Mouse (Mus musculus) heart, embryonic 11.5 days (tissue): ENCODE measurements around the gene Rnf31. TPM values are rescaled to one million over a fixed set of nuclear protein-coding genes. Genes with fewer than 3 reads are reported as not detected.

Source experiments
- ATAC-seq: fragments of 200-750 bp; cut with Nextera tagmentation; replicated peaks from 2 replicates; pipeline ENCODE4 v1.8.0; 2017; ENCODE audit warnings: moderate library complexity; ENCODE audit not compliant: insufficient number of reproducible peaks, low FRiP score, low TSS enrichment
- H3K27ac ChIP-seq: fragments of 300-500 bp; sonication (generic); 2 replicates; pipeline ENCODE4 v1.5.1; 2014; ENCODE audit warnings: mild to moderate bottlenecking, low read depth, low read length
- H3K27me3 ChIP-seq: fragments of 300-500 bp; sonication (generic); 2 replicates; pipeline ENCODE4 v1.6.1; 2014; ENCODE audit warnings: mild to moderate bottlenecking, low read length, mixed read lengths; ENCODE audit not compliant: control insufficient read depth, insufficient read depth
- H3K36me3 ChIP-seq: fragments of 300-500 bp; sonication (generic); 2 replicates; pipeline ENCODE4 v1.6.1; 2014; ENCODE audit warnings: mild to moderate bottlenecking, low read length, moderate library complexity, mixed read lengths; ENCODE audit not compliant: control insufficient read depth, insufficient read depth
- H3K4me1 ChIP-seq: fragments of 300-500 bp; sonication (generic); 2 replicates; pipeline ENCODE4 v1.6.1; 2014; ENCODE audit warnings: low read length; ENCODE audit not compliant: control insufficient read depth, insufficient read depth
- H3K4me2 ChIP-seq: fragments of 300-500 bp; sonication (generic); 2 replicates; pipeline ENCODE4 v1.6.1; 2014; ENCODE audit warnings: mild to moderate bottlenecking, moderate library complexity
- H3K4me3 ChIP-seq: fragments of 300-500 bp; sonication (generic); 2 replicates; pipeline ENCODE4 v1.5.1; 2014; ENCODE audit warnings: low read depth, low read length
- H3K9ac ChIP-seq: fragments of 300-500 bp; sonication (generic); 2 replicates; pipeline ENCODE4 v1.6.1; 2014; ENCODE audit warnings: mild to moderate bottlenecking, low read depth, low read length, moderate library complexity
- H3K9me3 ChIP-seq: fragments of 300-500 bp; sonication (generic); replicated peaks from 2 replicates; pipeline ENCODE4 v1.6.1; 2016; ENCODE audit warnings: low read length; ENCODE audit not compliant: control insufficient read depth
- WGBS: fragments of 180-500 bp; shearing (Covaris S2); extraction: QIAGEN DNeasy Blood & Tissue Kit; methylation state at CpG from one replicate; pipeline ENCODE4 v1.1.7; 2014; ENCODE audit not compliant: insufficient replicate concordance; 5-methylcytosine and 5-hydroxymethylcytosine counted together
- polyA plus RNA-seq: library from polyadenylated mRNA; unstranded; fragments of >200 nt; fragmentation: Nextera tagmentation; extraction: Ambion mirVana; gene quantifications from 2 replicates; pipeline ENCODE4 v1.2.1, GENCODE M21; 2014

The Rnf31 gene
- polyA plus RNA-seq, 1 experiment from 2014 or later, result 13.0 TPM

- Histone ChIP-seq H3K4me1 (peaks cover 13% of the 10 kb centered on the region), H3K27me3 (no peaks in the 10 kb centered on the region), H3K9ac (no peak overlapping the region), H3K36me3 (no peaks in the 10 kb centered on the region), H3K4me3 (no peak overlapping the region), H3K9me3 (no peaks in the 10 kb centered on the region), H3K4me2 (no peak overlapping the region), H3K27ac (no peak overlapping the region)
- 84% methylated on average over 3 of the region's 3 CpGs for WGBS
- no peak for ATAC-seq
Measured at GRCm38 (mm10) chr14:55557587-55557986, 33.9 kb upstream of the Rnf31 start.

GRCm38 (mm10) chr14:55558740-55559448, 32.6 kb upstream of the Rnf31 start:
- Histone ChIP-seq H3K27me3 (no peaks in the 10 kb centered on the region), H3K4me3 (peak overlapping the region; percentile 65), H3K9ac (no peak overlapping the region), H3K36me3 (no peaks in the 10 kb centered on the region), H3K27ac (peak overlapping the region; percentile 98; the same call in 1 of the 2 replicates), H3K4me2 (peak overlapping the region; percentile 70), H3K9me3 (no peaks in the 10 kb centered on the region), H3K4me1 (peaks cover 13% of the 10 kb centered on the region)
- no peak for ATAC-seq
- WGBS, result 56% methylated on average over 6 of the region's 6 CpGs

- no peaks in the 10 kb centered on the region for H3K27me3 ChIP-seq
- peak; percentile 85 for ATAC-seq
- peak within 1 kb of the TSS; percentile 65 for H3K4me3 ChIP-seq
- peak within 1 kb of the TSS; percentile 70 for H3K4me2 ChIP-seq
- no peaks in the 10 kb centered on the region for H3K9me3 ChIP-seq
- H3K27ac ChIP-seq, result peak within 1 kb of the TSS; percentile 98
- WGBS, result 0% methylated on average over 27 of the region's 27 CpGs
- peak within 1 kb of the TSS; percentile 84 for H3K9ac ChIP-seq
- H3K36me3 ChIP-seq, result peaks cover 4% of the 10 kb centered on the region; the same call in 1 of the 2 replicates
- H3K4me1 ChIP-seq, result peaks cover 13% of the 10 kb centered on the region
Measured at GRCm38 (mm10) chr14:55559799-55560201, 31.7 kb upstream of the Rnf31 start, which contains the start of gene Dcaf11. Gene Dcaf11 (plus strand): TSS chr14:55560006.

GRCm38 (mm10) chr14:55560202-55561073, 31.1 kb upstream of the Rnf31 start, which contains the start of gene A730061H03Rik:
Gene A730061H03Rik (minus strand): TSS chr14:55560406.
- peaks cover 9% of the 10 kb centered on the region for H3K36me3 ChIP-seq
- under 1% methylated on average over 51 of the region's 51 CpGs for whole genome bisulfite sequencing
- ATAC-seq, result peak; percentile 93

GRCm38 (mm10) chr14:55561860-55562259, 29.6 kb upstream of the Rnf31 start:
- peaks cover 20% of the 10 kb centered on the region for H3K36me3 ChIP-seq
- no peak overlapping the region for H3K9ac ChIP-seq
- peaks cover 13% of the 10 kb centered on the region for H3K4me1 ChIP-seq
- no peak for ATAC-seq
- H3K27me3 ChIP-seq, result no peaks in the 10 kb centered on the region
- H3K9me3 ChIP-seq, result no peaks in the 10 kb centered on the region
- no peak overlapping the region for H3K27ac ChIP-seq
- H3K4me2 ChIP-seq, result peak overlapping the region; percentile 70; the same call in 1 of the 2 replicates
- no peak overlapping the region for H3K4me3 ChIP-seq
- 83% methylated on average over 10 of the region's 10 CpGs for WGBS

More at GRCm38 (mm10) chr14:55560202-55561073, 31.1 kb upstream of the Rnf31 start, which contains the start of gene A730061H03Rik:
- Histone ChIP-seq H3K27ac (peak within 1 kb of the TSS; percentile 98), H3K4me1 (peaks cover 13% of the 10 kb centered on the region), H3K9ac (peak within 1 kb of the TSS; percentile 84), H3K27me3 (no peaks in the 10 kb centered on the region), H3K9me3 (no peaks in the 10 kb centered on the region), H3K4me2 (peak within 1 kb of the TSS; percentile 70), H3K4me3 (peak within 1 kb of the TSS; percentile 65)

GRCm38 (mm10) chr14:55563249-55563648, 28.3 kb upstream of the Rnf31 start:
- no peak overlapping the region for H3K4me2 ChIP-seq
- ATAC-seq, result no peak
- peaks cover 13% of the 10 kb centered on the region for H3K4me1 ChIP-seq
- H3K27me3 ChIP-seq, result no peaks in the 10 kb centered on the region
- H3K9me3 ChIP-seq, result no peaks in the 10 kb centered on the region
- H3K27ac ChIP-seq, result no peak overlapping the region
- WGBS, result 85% methylated on average over 11 of the region's 11 CpGs
- H3K9ac ChIP-seq, result no peak overlapping the region
- H3K36me3 ChIP-seq, result peaks cover 26% of the 10 kb centered on the region
- no peak overlapping the region for H3K4me3 ChIP-seq

GRCm38 (mm10) chr14:55565748-55566147, 25.8 kb upstream of the Rnf31 start:
- Histone ChIP-seq H3K9me3 (no peaks in the 10 kb centered on the region), H3K36me3 (peaks cover 35% of the 10 kb centered on the region), H3K9ac (no peak overlapping the region), H3K27ac (no peak overlapping the region), H3K27me3 (no peaks in the 10 kb centered on the region), H3K4me2 (no peak overlapping the region), H3K4me1 (peaks cover 15% of the 10 kb centered on the region), H3K4me3 (no peak overlapping the region)
- 78% methylated on average over 3 of the region's 3 CpGs for WGBS
- ATAC-seq, result no peak

GRCm38 (mm10) chr14:55567496-55567895, 24.0 kb upstream of the Rnf31 start:
- Histone ChIP-seq H3K9ac (no peak overlapping the region), H3K4me1 (peaks cover 2% of the 10 kb centered on the region; the same call in 1 of the 2 replicates), H3K4me3 (no peak overlapping the region), H3K36me3 (peaks cover 35% of the 10 kb centered on the region), H3K9me3 (no peaks in the 10 kb centered on the region), H3K27ac (no peak overlapping the region), H3K4me2 (no peak overlapping the region), H3K27me3 (no peaks in the 10 kb centered on the region)
- ATAC-seq, result no peak
- WGBS, result 81% methylated on average over 3 of the region's 3 CpGs
